Mouse (Mus musculus) midbrain, embryonic 16.5 days (tissue): ENCODE results near the gene Gja1. TPM values are rescaled to one million over a fixed set of nuclear protein-coding genes. Genes with fewer than 3 reads are reported as not detected.

Experiments used
- ATAC-seq: fragments of 200-750 bp; cut with Nextera tagmentation; 2 replicates; pipeline ENCODE4 v1.8.0; 2017; ENCODE audit warnings: moderate TSS enrichment
- H3K27ac ChIP-seq: fragments of 300-500 bp; sonication (generic); 2 replicates; pipeline ENCODE4 v1.5.1; 2014; ENCODE audit warnings: mild to moderate bottlenecking, low read length, mixed read lengths
- H3K27me3 ChIP-seq: fragments of 300-500 bp; sonication (generic); 2 replicates; pipeline ENCODE4 v1.6.1; 2014; ENCODE audit warnings: low read depth, low read length, mixed read lengths; ENCODE audit not compliant: control insufficient read depth, insufficient read depth
- H3K36me3 ChIP-seq: fragments of 300-500 bp; sonication (generic); 2 replicates; pipeline ENCODE4 v1.6.1; 2014; ENCODE audit warnings: mild to moderate bottlenecking, low read length, moderate library complexity, mixed read lengths; ENCODE audit not compliant: control insufficient read depth, insufficient read depth
- H3K4me1 ChIP-seq: fragments of 300-500 bp; sonication (generic); 2 replicates; pipeline ENCODE4 v1.6.1; 2014; ENCODE audit warnings: mild to moderate bottlenecking, low read length, mixed read lengths; ENCODE audit not compliant: control insufficient read depth, insufficient read depth
- H3K4me2 ChIP-seq: fragments of 300-500 bp; sonication (generic); 2 replicates; pipeline ENCODE4 v1.6.1; 2014; ENCODE audit warnings: mild to moderate bottlenecking, low read length, mixed read lengths
- H3K4me3 ChIP-seq: fragments of 300-500 bp; sonication (generic); 2 replicates; pipeline ENCODE4 v1.5.1; 2014; ENCODE audit warnings: low read depth, mild to moderate bottlenecking, low read length, moderate library complexity, mixed read lengths
- H3K9ac ChIP-seq: fragments of 300-500 bp; sonication (generic); 2 replicates; pipeline ENCODE4 v1.6.1; 2014; ENCODE audit warnings: low read depth, low read length, mixed read lengths
- H3K9me3 ChIP-seq: fragments of 300-500 bp; sonication (generic); replicated peaks from 2 replicates; pipeline ENCODE4 v1.6.1; 2014; ENCODE audit warnings: mild to moderate bottlenecking, low read length, mixed read lengths; ENCODE audit not compliant: control insufficient read depth, poor library complexity, severe bottlenecking
- WGBS: fragments of 180-500 bp; shearing (Covaris S2); extraction: QIAGEN DNeasy Blood & Tissue Kit; methylation state at CpG from one replicate; pipeline ENCODE4 v1.1.7; 2014; 5-methylcytosine and 5-hydroxymethylcytosine counted together
- polyA plus RNA-seq: library from polyadenylated mRNA; unstranded; fragments of >200 nt; fragmentation: Nextera tagmentation; extraction: Ambion mirVana; gene quantifications from 2 replicates; pipeline ENCODE4 v1.2.1, GENCODE M21; 2015

The Gja1 gene
- polyA plus RNA-seq, 1 experiment from 2014 or later = 99.9 TPM

DNA sequence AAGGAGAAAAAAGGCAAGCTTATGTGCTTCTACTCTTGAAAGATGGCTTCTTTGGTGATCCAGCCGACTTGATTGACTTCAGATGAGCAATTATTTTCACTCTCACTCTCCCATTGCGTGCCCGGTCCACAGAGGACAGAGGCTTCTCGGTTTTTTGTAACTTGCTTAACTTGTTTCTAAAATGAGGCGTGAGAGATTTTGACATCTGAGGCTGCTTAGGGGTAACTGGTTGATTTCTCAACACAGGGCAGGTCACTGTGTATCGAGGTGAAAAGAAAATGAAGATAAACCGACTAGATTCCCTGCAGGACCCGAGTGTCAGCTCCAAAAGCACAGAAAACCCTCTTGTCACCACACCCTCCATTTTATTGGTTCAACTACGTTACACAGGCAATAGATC, 28.8 kb downstream of the Gja1 start:
- 84% methylated on average over 9 of the region's 9 CpGs for WGBS
- no peak overlapping the region for H3K4me3 ChIP-seq
- ATAC-seq = no peak
- H3K4me1 ChIP-seq = no peaks in the 10 kb centered on the region
- no peaks in the 10 kb centered on the region for H3K27me3 ChIP-seq
- no peak overlapping the region for H3K4me2 ChIP-seq
- no peaks in the 10 kb centered on the region for H3K36me3 ChIP-seq
- no peaks in the 10 kb centered on the region for H3K9me3 ChIP-seq
- no peak overlapping the region for H3K27ac ChIP-seq
- H3K9ac ChIP-seq = no peak overlapping the region

DNA sequence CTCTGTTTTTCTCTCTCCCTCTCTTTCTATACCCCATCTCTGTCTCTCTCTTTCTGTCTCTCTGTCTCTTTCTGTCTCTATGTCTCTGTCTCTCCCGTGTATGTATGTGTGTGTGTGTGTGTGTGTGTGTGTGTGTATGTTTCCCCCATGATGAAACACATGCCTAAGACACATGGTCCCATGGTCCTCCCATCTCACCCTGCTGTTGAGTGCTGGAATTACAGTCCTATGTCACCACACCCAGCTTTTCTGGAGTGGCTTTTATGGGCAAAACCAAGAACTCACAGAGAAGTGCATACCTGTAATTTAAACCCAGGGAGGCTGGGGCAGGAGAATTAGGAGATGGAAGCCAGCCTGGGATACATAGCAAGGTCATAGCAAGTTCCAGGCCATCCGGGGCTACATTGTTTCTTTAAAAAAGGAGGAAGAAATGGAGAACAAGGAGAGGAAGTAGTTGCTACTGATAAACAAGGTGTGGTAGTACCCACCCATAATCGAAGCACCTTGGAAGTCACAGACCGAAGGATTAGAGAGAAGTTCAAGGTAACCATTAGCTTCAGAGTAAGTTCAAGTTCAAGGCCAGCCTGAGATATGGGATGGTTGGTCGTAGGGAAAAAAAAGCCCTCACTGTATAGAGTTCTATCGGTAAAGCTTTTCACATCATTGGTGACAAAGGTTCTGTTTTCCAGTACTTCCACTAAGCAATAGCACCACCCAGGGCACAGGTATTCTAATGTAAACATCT, 29.4 kb downstream of the Gja1 start:
- H3K27me3 ChIP-seq = no peaks in the 10 kb centered on the region
- H3K4me2 ChIP-seq = no peak overlapping the region
- no peak for ATAC-seq
- H3K36me3 ChIP-seq = no peaks in the 10 kb centered on the region
- no peak overlapping the region for H3K27ac ChIP-seq
- no peaks in the 10 kb centered on the region for H3K9me3 ChIP-seq
- H3K4me1 ChIP-seq = no peaks in the 10 kb centered on the region
- WGBS = 95% methylated on average over 6 of the region's 6 CpGs
- no peak overlapping the region for H3K4me3 ChIP-seq
- no peak overlapping the region for H3K9ac ChIP-seq

DNA sequence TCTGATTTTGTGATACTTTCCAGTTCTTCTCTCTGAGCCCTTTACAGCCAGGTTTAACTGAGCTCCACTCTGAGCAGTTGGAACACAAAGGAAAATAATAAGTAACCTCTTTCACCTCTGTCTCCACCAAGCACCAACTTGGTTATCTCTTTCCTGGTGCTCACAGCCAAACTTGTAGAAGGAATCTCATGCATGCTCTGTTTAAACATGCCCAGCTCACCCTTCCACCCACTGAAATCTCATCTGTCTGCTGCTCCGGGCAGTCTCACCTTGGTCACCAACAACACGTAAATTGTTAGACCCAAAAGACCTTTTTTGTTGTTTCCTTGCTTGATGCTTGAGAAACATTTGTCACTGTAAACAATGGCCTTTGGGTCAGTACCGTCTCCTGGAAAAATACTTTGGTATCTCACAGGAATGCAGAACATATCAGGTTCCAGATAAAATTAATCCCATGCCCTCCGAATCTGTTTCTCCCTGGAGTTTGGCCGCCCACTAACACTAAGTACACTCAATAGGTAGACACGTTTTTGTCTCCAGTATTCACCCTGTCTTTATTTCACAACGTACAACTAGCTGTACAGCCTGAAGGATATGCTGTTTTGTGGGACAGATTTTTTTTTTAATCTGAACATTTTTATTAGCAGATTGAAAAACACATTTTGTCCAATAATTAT, 38.9 kb downstream of the Gja1 start:
- no peak for ATAC-seq
- WGBS = 86% methylated on average over 7 of the region's 7 CpGs
- Histone ChIP-seq H3K4me3 (no peak overlapping the region), H3K4me2 (no peak overlapping the region), H3K4me1 (no peaks in the 10 kb centered on the region), H3K36me3 (no peaks in the 10 kb centered on the region), H3K27ac (no peak overlapping the region), H3K9ac (no peak overlapping the region), H3K27me3 (no peaks in the 10 kb centered on the region), H3K9me3 (no peaks in the 10 kb centered on the region)

DNA sequence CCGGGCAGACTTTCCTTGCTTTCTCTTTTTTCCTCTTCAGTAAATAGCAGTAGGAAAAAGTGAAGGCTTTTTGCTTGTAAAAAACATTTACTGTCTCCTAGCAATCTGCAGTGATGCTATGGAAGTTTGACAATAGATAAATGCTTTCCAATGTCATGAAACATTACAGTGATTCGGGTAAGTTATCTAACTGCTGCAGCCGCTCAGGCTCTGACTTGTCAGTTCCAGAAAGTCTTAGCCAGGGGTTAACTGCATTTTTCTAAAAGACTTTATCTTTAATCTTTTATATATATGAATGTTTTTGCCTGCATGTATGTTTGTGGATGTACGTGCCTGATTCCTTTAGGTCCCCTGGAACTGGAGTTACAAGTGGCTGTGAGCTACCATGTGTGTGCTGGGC, 45.4 kb downstream of the Gja1 start:
- Histone ChIP-seq H3K36me3 (no peaks in the 10 kb centered on the region), H3K9ac (no peak overlapping the region), H3K9me3 (no peaks in the 10 kb centered on the region), H3K4me2 (no peak overlapping the region), H3K4me3 (no peak overlapping the region), H3K4me1 (no peaks in the 10 kb centered on the region), H3K27me3 (no peaks in the 10 kb centered on the region), H3K27ac (no peak overlapping the region)
- 85% methylated on average over 4 of the region's 4 CpGs for WGBS
- ATAC-seq = no peak

DNA sequence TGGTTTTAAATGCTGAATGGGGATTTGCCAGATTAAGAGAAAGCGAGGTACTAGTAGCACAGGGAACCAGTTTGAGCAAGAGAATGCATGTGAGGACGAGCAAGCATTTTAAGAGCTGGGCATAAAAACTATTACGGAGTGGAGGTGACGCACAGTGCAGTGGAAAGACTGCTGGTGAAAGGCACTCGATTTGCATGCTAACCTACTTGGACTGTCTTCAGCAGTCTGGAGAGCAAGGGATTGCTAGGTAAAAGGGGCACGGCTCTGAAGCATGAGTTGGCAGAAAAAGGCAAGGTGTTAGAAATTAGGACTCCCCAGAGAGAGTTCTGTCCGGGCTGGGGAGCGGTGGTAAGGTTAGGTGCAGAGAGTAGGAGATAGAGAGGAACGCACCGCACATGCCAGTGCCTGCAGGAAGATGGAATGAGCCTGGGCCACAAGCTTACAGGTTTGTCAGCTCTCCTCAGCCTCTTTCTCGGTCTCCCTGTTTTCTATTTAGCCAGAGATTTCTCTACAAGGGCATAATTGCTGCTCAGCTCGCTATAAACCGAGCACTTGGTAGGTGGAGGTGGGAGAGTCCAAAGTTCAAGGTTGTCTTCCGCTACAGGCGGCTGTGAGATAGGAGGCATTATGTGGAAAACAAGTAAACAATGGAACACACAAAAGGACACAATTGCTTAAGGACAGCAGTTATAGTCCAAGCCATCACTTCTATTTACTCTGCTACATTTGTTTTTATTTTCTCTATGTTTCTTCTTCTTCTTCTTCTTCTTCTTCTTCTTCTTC, 48.1 kb downstream of the Gja1 start:
- ATAC-seq = no peak
- no peaks in the 10 kb centered on the region for H3K9me3 ChIP-seq
- H3K9ac ChIP-seq = no peak overlapping the region
- H3K27ac ChIP-seq = no peak overlapping the region
- H3K4me2 ChIP-seq = no peak overlapping the region
- WGBS = 86% methylated on average over 15 of the region's 15 CpGs
- H3K4me1 ChIP-seq = no peaks in the 10 kb centered on the region
- H3K27me3 ChIP-seq = no peaks in the 10 kb centered on the region
- H3K36me3 ChIP-seq = no peaks in the 10 kb centered on the region
- H3K4me3 ChIP-seq = no peak overlapping the region

DNA sequence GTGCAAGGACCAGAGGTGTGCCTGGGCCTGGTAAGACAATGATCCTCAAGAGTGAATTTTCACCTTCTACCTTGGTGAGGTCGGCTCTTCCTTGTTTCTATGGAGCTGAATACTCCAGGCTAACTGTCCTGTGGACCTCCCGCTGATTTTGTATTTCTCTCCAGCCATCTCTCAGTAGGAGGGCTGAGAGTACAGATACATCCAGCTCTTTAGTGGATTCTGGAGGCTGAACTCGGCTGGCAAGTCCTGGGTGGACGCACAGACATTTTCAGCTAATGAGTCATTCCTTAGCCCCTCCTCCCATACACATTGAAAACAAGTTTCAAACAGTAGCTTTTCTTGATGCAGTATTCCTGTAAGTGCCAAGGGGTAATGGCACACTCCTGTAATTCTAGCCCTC, 49.2 kb downstream of the Gja1 start:
- Histone ChIP-seq H3K27me3 (no peaks in the 10 kb centered on the region), H3K4me2 (no peak overlapping the region), H3K4me1 (no peaks in the 10 kb centered on the region), H3K27ac (no peak overlapping the region), H3K9me3 (no peaks in the 10 kb centered on the region), H3K36me3 (no peaks in the 10 kb centered on the region), H3K4me3 (no peak overlapping the region), H3K9ac (no peak overlapping the region)
- 58% methylated on average over 4 of the region's 4 CpGs for WGBS
- ATAC-seq = no peak

DNA sequence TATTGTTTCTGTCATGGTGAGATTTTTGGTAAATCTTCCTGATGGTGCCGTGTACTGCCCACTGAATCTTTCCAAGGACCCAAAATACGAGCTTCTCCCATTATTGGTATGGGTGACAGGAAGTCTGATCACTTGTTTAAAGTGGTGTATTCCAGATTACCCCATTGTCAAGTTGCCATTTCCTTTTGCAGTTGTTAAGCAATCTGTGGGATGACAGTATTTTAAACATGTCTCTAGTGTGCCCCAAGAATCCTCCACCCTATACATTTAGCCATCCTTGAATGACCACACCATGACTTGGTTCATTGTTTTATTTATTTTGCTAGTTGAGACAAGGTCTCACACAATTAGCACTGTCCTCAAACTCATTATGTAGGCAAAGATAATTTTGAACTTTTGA, 50.3 kb downstream of the Gja1 start:
- Histone ChIP-seq H3K9ac (no peak overlapping the region), H3K36me3 (no peaks in the 10 kb centered on the region), H3K4me1 (0 out of 2 replicates have a peak, but pooled peaks cover 4% of the 10 kb centered on the region), H3K9me3 (no peaks in the 10 kb centered on the region), H3K27me3 (no peaks in the 10 kb centered on the region), H3K27ac (no peak overlapping the region), H3K4me2 (no peak overlapping the region), H3K4me3 (no peak overlapping the region)
- ATAC-seq = no peak
- WGBS = 88% methylated on average over 2 of the region's 2 CpGs

DNA sequence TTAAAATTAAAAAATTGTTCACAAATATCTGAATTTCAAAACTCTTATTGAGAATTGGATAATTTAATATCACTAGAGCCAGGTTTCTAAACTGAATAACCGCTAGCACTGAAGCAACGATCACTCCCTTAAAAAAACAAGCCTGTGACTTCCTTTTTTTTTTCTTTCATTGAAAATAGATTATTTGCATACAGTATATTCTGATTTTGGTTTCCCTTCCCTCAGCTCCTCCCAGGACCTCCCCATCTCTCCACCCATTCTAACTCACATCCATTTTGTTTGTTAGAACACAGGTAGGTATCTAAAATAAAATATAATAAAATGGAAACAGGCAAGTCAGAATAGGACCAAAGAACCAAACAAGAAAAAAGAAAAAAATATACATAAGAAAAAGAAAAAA, 50.7 kb downstream of the Gja1 start:
- 0 out of 2 replicates have a peak, but pooled peaks cover 4% of the 10 kb centered on the region for H3K4me1 ChIP-seq
- no peak overlapping the region for H3K9ac ChIP-seq
- WGBS = 92% methylated on average over 2 of the region's 2 CpGs
- H3K4me3 ChIP-seq = no peak overlapping the region
- no peaks in the 10 kb centered on the region for H3K9me3 ChIP-seq
- H3K4me2 ChIP-seq = no peak overlapping the region
- H3K27me3 ChIP-seq = no peaks in the 10 kb centered on the region
- no peak for ATAC-seq
- H3K36me3 ChIP-seq = no peaks in the 10 kb centered on the region
- no peak overlapping the region for H3K27ac ChIP-seq

DNA sequence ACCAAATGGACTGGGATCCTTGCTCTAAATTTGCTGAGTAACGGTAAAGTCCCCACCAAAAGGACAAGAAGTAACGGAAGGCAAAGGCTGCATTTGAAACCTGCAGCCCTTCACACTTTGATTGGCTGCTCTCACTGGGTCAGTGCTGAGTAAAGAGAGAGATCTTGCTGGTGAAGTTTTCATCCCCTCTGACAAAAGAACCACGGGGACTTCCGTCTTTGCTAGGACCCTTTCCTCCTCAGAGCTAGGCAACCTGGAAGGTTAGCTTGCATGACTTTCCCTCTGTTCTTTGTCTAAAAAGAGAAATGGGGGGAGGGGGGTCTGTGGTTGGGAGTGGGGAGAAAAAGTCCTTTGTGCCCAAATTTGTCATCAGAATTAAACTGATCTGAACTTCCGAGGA, 51.9 kb downstream of the Gja1 start:
- Histone ChIP-seq H3K4me3 (no peak overlapping the region), H3K27ac (no peak overlapping the region), H3K27me3 (no peaks in the 10 kb centered on the region), H3K36me3 (no peaks in the 10 kb centered on the region), H3K9ac (no peak overlapping the region), H3K4me1 (0 out of 2 replicates have a peak, but pooled peaks cover 4% of the 10 kb centered on the region), H3K4me2 (no peak overlapping the region), H3K9me3 (no peaks in the 10 kb centered on the region)
- WGBS = 62% methylated on average over 5 of the region's 5 CpGs
- ATAC-seq = no peak
